Mouse (Mus musculus): Measurements from ENCODE around the gene Dmrt1.

GRCm38 (mm10) chr19:25574981-25575814 lies 69.8 kb downstream of the Dmrt1 start:
- TF ChIP-seq CTCF (IDR thresholded peaks at IDR 0.05; ENCODE audit: borderline replicate concordance, control insufficient read depth, extremely low read depth, insufficient read depth, low read length, poor library complexity), result no peak
- no peak for TF ChIP-seq POLR2A (IDR thresholded peaks at IDR 0.05; ENCODE audit: control insufficient read depth, extremely low read depth, insufficient read depth, low read length, poor library complexity)
